Mouse (Mus musculus) spleen, adult 12 weeks (tissue): Measurements from ENCODE around the gene Hsd17b2.

Experiments
- DNase-seq: peaks from one replicate; pipeline ENCODE4 v3.0.0; 2022; ENCODE audit warnings: low spot score

Gene Hsd17b2

GRCm38 (mm10) chr8:117772597-117772996 is 70.9 kb downstream of the Hsd17b2 start:
- DNase-seq: no peak

- no peak for DNase-seq
Observed at GRCm38 (mm10) chr8:117775626-117776025, 73.9 kb downstream of the Hsd17b2 start.

GRCm38 (mm10) chr8:117776075-117776474 is 74.4 kb downstream of the Hsd17b2 start:
- no peak for DNase-seq

GRCm38 (mm10) chr8:117778531-117779322 is 77.0 kb downstream of the Hsd17b2 start:
- DNase-seq: no peak

GRCm38 (mm10) chr8:117779344-117779743 is 77.6 kb downstream of the Hsd17b2 start:
- no peak for DNase-seq

GRCm38 (mm10) chr8:117781375-117782129 is 79.8 kb downstream of the Hsd17b2 start:
- no peak for DNase-seq

- no peak for DNase-seq
Observed at GRCm38 (mm10) chr8:117783021-117783420, 81.3 kb downstream of the Hsd17b2 start.

GRCm38 (mm10) chr8:117786428-117786827 is 84.7 kb downstream of the Hsd17b2 start:
- DNase-seq: no peak

GRCm38 (mm10) chr8:117792616-117793144 is 91.0 kb downstream of the Hsd17b2 start:
- no peak for DNase-seq

- no peak for DNase-seq
Observed at GRCm38 (mm10) chr8:117794581-117794980, 92.9 kb downstream of the Hsd17b2 start.

- no peak for DNase-seq
Observed at GRCm38 (mm10) chr8:117796464-117796863, 94.8 kb downstream of the Hsd17b2 start.

- DNase-seq: no peak
Observed at GRCm38 (mm10) chr8:117798066-117798465, 96.4 kb downstream of the Hsd17b2 start.

- DNase-seq: peak; percentile 96
Observed at GRCm38 (mm10) chr8:117801443-117802298, 100.0 kb downstream of the Hsd17b2 start, which contains the start of gene Mphosph6. Gene Mphosph6, minus strand, starts transcription at chr8:117801943.

- no peak for DNase-seq
Observed at GRCm38 (mm10) chr8:117802299-117802689, 100.6 kb downstream of the Hsd17b2 start.

- DNase-seq: no peak
Observed at GRCm38 (mm10) chr8:117805419-117805818, 103.7 kb downstream of the Hsd17b2 start.
